Mouse (Mus musculus) kidney, adult 9 months (tissue): Measurements from ENCODE around the gene Sirt7.
A peak's percentile ranks its signal among the peaks of the same experiment; 100 is the strongest.
"Not testable (repeated sequence)": the region's sequence is repeated elsewhere in the genome, so short reads cannot be mapped to it uniquely, and the experiment has no call there.

ENCODE experiments used
- DNase-seq: peaks from one replicate; pipeline ENCODE4 v3.0.0; 2022

Gene Sirt7

DNA sequence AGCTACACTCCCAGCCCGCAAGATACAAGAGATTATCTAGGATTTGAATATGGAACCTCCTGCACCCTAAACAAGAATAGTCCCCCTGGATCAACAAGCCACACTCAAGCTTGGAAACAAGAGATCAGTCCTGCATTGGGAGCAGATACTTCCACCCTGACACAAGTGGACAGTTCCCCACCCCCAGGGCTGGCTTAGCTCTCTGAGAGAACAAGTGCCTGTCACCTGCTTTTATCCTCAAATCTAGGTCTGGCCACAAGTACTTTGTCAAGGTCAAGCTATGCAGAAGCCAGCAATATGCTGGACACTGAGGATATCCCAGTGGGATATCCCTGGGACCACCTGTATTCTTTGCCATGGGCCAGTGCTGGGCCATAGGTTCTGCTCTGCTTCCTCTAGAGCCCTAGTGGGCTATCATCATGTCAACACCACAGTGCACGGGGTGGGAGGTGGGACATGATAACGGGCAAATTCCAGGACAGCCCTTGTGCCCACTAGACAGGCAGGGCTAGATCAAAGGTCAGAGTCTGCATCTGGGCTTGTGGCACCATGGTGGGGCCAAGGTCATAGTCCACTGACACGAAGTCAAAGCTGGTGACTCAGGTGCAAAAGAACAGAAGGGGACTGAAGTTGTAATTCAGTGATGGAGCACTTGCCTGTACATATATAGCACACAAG, 8.3 kb downstream of the Sirt7 start:
- DNase-seq, result peak; percentile 87

DNA sequence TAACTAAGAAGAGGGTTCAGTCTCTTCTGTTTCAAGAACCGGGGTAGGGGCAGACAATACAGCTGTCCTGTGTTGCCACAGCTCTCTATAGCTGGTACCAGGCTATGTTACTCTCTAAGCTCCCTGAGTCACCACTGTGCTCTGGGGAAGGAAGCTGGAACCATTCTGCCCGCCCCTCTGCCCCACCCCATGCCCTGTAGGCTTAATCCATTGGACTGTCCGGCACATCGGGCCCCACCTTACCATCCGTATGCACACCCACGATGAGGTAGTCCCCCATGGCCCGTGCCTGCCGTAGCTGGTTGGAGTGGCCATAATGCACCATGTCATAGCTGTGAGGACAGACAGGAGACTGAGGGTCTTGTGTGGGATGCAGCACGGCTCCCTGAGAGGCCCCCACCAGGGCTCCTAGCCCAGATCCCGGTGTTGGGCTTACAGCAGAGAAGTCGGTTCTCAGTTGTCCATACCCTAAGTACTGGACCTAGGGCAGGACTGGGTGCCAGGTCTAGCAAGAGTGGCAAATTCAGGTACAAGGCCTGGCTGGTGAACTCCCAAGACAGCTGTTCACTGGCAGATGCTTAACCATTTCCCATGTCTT, 9.3 kb downstream of the Sirt7 start:
- no peak for DNase-seq

DNA sequence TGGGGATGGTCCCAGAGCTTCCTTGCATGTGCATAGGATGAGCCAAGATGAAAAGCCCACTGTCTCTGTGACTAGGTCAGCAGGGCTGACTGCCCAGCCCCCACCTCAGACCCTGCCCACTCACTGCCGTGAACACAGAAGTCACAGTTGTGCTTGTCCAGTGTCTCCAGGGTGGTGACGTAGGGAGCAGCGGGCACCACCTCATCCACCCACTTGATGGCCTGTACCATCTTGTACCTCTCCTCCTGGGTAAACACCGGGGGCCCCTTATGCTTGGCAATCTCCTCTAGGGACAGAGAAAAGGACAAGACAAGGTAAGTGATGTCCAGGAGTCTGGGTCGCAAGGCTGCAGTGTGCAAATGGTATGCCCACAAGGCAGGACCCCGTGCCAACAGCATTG, 9.9 kb downstream of the Sirt7 start:
- no peak for DNase-seq

DNA sequence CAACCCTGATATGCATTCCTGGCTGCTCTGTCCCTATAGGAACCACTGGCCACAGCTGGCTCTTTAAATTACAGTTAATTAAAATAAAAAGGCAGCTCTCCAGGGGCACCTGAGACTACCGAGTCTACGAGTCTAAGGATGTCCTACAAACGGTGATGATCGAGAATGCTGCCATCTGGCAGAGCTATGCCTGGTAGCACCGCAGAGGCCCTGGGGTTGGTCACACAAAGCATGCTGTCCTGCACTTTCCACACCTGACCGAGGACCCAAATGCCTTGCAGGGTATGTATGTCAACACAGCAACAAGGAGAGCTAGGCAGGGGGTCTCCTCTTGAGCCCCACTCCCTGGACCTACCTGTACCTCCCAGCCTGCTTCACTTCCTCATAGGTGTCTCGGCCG, 11.1 kb downstream of the Sirt7 start:
- no peak for DNase-seq

DNA sequence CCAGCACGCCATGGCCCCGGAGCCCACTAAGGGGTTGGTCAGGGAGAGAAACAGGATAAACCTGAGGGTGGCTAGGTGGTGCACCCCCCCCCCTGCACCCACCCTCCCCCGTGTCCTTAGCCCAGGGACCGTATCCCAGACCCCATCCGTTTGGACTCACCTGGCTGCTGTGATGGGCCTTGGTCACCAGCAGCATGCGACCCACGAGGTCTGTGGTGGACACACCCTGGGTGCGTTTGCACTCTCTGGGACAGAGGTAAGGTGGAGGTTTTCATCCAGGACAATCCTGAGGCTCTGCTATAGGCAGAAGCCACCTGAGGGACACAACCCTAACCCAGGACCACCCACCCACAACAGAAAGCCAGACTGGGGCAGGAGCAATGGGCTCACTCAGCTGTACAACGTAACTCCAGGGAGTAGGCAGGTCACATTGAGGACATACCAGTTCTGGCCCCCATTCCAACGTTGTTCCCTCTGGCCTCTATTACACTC, 11.5 kb downstream of the Sirt7 start:
- no peak for DNase-seq

DNA sequence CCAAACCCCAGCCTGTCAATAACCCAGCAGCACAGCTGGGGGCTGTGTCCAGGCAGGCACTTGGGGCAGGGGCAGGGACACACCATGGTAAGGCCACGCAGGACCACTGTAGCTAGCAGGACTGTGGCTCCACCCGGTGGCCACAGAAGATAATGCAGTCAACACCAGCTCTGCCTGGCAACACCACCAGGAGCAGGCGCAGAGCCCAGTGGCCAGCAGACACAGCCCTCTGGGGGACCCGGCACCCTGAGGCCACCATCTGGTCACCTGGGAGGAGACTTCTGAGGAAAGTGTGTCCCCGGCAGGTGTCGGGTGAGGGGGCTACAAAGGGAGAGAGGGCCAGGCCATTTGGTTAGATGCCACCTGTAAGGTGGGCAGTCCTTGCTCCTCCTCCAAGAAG, 12.3 kb downstream of the Sirt7 start:
- peak; percentile 82 for DNase-seq

DNA sequence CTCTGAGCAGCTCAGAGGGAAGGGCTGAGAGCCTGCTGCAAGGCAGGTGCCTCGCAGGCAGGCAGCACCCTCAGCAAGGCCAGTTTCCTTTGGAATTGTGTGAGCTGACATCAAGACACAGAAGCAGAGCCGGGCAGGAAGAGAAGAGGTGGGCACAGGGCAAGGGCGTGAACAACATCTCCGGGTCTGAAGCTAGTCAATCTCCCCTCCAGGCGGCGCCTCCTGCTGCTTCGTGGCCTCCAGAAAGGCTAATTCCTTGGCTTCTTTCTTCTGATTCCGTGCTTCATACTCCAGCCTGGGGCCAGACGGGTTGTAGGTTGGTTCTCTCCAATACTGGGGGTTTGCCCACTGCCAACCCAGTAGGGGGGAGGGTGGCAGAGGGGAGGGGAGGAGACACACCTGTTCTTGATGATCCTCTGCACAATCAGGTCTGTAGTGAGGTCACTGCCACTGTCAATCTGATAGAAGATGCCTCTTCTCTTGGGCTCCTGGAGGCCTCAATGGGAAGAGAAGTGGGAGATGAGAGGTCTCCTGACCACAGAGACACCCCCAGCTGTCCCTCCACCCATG, 14.5 kb downstream of the Sirt7 start:
- DNase-seq, result no peak

DNA sequence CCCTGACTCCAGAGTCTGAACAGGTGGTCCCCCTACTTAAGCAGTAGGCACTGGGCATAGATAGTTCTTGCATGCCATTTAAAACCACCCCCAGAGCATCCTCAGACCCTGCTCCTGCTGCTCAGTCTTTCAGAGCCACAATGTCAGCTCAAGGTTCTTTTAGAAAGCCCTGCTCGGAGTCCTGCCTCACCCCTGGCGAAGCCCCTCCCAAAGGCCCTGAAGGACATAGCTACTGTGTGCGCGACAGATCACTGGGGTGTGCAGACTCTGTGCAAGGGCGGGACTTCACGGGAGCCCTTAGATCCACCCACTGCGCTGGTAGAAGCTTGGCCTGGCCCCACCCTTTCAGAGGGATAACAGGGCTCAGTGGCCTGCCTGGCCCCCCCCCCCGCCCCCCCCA, 15.8 kb downstream of the Sirt7 start:
- DNase-seq, result peak; percentile 63

DNA sequence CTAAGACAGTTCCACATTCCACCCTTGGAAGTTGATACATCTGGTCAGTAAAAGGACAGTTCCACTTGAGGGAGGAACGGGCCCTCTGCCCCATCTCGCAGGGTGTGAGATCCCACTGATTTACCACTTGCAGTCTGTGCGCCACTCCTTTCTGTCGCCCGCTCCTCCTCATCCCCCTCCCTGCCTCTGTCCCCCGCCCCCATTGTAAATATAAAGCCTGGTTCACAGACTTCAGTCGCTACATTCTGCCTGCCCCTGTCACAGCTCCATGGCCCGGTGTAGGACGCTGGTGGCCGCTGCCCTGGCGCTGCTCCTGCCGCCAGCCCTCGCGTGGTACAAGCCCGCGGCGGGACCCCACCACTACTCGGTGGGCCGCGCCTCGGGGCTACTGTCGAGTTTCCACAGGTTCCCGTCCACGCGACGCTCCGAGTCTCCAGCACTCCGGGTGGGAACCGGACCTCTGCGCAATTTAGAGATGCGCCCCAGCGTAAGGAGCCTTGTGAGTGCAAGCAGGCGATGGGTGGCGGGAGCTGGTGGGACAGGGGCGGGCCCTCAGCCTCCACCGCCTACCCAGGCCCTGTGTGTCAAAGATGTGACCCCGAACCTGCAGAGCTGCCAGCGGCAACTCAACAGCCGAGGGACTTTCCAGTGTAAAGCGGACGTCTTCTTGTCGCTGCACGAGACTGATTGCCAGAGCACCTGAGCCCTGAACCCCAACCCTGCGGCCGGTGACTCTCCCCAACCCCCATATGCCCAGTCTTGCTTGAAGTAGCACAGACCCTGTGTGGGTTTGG, 16.6 kb downstream of the Sirt7 start, which contains the start of gene Npb:
Gene Npb, plus strand, starts transcription at position 237 of the 794 bp plus-strand sequence.
- DNase-seq, result peak; percentile 22

DNA sequence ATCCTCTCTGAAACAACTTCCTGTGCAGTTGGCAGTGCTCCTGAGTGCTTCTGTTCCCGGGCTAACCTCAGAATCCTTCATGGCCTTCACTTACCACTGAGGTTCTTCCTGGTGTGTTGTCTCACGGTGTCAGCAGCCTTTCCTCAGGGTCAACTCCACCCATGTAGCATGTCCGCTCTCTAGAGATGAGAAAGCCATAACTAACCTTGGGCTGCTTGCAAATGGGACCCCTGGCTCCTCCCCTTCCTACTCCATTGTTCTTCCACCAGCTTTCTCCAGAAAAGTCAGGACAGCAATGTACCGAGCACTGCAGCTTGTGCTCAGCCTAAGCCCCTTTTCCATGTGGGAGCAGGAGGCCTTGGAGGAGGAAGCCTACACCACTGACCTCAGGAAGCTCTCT, 18.3 kb downstream of the Sirt7 start:
- no peak for DNase-seq

DNA sequence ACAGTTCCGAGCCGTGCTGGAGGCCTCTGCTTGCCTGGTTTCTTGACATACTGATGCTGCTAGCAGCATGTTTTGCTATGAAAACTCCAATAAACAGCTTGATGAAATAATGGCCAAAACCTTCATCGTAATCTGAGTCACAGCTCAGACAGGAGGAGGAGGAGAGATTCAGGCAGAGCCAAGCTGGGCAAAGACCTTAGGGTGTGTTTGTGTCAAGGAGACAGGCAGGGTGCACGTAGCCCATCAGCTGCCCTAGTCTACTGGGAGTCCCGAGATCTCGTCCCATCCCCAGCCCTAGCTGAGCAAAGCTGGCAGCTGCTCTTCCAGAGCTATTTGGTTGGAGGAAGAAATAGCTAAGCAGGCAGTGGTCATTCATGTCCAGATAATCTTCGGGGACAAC, 19.4 kb downstream of the Sirt7 start:
- no peak for DNase-seq

DNA sequence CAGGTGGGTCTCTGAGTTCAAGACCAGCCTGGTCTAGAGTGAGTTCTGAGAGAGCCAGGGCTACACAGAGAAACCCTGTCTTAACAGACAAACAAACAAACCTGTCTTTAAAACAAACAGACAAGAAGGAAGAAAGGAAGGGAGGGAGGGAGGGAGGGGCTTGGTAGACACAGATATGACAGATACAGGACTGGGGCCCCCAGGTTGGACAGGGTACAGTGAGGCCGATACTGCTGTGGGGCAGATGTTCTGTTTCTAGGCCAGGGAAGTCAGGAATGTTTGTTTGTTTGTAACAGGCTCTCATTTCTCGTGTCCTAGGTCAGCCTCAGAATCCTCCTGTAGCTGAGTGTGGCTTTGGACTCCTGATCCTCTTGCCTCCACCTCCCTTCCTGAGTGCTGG, 21.5 kb downstream of the Sirt7 start:
- no peak for DNase-seq

DNA sequence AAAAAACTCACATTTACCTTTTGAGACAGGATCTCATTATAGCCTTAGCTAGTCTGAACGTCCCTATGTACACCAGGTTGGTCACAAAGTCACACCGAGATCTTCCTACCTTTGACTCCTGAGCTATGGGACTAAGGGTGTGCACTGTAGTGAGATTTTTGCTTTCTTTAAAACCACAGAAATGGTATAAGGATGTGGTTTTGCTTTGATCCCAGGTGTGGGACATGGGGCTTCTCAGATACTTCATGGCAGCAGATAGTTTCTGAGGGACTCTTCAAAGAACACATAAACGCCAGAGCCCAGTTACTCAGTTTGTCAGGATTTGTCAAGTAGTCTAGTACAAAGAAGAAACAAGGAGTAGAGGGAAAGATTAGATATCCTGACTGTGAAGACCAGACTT, 24.3 kb downstream of the Sirt7 start:
- no peak for DNase-seq

DNA sequence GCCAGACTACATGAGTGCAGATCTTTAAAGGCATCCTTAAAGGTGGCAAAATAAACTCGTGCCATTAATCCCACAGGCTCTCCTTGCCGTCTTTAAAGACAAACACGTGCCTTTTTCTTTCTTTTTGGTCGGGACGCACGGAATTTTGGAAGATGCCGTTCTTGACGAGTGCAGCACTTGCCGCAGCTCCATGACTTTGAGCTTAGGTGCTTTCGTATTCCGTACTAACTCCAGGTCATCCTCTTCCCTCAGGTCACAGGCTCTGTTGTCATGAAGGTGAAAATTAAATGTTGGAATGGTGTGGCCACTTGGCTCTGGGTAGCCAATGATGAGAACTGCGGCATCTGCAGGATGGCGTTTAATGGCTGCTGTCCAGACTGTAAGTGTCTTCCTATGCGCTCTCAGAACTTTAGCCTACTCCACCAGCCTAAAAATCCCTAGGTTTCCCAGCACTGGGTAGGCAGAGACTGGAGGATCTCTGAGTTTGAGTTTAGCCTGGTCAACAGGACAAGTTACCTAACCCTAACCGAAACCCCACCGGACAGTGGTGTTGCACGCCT, 26.0 kb downstream of the Sirt7 start:
- no peak for DNase-seq

DNA sequence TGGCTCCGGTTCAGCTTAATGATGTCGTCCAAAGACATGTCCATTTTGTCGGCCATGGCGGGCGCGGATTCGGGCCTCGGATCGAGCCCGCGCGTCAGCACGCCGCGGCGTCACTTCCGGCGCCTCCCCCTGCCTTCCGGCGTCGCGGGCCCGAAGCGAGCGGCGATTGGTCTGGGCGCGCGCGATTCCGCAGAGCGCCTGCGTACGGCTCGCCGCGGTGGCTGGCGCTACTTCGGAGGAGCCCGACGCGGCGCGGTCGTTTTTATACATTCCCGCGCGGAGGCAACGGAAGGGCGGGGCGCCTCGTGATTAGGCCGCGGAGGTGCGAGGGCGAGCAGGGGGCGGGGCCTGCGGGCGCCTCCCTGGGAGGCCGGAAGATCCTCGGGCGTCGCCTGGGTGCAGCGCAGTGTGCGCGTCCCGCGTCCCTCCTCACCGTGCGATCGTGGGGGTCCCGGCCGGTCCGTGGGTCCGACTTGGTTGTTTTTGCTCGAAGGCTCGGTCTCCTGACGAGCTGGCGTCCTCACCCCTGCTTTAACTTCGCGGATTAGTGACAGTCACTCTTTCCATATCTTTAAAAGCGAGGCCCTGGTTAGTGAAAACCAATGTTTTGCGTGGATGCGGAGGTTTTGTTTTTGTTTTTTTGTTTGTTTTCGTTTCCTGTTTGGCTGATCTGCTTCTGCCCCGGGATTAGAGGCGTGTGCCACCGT, 26.6 kb downstream of the Sirt7 start, which contains the start of the genes Alyref and Anapc11:
Gene Alyref, minus strand, starts transcription at position 83 of the 707 bp plus-strand sequence.
Gene Anapc11, plus strand, starts transcription at position 139 of the 707 bp plus-strand sequence.
- DNase-seq, result peak; percentile 94

DNA sequence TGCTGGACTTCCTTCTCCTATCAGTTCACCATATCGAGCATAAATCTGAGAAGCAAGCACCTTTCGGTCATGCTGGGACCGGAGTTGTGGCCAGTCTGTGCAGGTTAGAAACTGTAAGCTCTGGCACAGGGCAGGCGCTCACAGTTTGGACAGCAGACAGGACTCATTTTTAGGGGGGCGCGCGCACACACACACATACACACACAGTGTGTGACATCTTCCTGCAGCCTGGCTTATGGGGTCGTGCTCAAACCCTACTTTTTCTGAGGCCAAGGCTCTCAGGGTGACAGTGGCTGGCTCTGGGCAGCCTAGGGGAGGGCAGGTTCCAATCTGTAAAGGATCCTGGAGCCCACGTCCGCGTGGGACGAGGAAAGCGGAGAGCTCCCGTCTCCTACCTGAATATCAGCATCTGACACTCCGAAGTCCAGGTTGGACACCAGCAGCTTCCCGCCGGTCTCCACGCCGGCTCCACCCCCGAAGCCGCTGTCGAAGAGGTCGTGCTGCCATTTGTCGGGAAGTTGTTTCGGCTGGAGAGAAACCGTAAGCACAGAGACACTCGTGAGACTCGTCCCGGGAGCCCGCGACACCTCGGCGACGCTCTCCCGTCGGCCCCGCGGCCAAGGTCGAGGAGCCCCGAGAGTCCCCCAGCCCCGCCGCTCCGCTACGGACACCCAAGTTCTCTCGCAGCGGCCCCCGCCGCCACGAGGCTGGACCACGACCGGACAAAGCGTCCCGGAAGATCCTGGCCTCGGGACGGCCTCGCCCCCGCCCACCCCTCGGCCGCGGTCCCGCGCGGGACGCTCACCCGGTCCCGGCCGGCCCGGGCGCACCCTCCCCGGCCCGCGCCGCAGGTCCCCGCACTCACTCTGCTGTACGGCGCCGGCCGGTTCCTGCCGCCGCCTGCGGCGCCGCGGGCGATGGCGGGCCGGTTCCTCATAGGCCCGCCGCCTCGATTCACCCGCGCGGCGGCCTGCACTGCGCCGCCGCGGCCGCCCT, 27.5 kb downstream of the Sirt7 start:
- DNase-seq, result no peak

DNA sequence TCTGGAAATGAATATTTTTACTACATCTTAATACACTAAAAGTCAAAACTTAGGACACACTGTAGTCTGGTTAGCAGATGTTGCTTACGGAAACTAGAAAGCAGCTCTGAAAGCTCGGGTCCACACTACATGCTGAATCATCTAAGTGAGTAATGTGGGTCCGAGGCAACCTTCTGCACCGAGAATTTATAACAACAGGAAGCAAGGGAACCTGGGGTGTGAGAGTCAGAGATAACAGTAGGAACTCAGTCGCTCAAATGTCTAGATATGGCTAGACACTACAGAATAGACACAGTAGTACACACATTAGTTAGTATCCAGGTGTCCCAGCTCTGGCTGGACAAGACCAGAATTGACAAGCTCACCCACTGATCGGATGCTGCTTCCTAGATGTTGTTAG, 36.5 kb downstream of the Sirt7 start:
- DNase-seq, result no peak

DNA sequence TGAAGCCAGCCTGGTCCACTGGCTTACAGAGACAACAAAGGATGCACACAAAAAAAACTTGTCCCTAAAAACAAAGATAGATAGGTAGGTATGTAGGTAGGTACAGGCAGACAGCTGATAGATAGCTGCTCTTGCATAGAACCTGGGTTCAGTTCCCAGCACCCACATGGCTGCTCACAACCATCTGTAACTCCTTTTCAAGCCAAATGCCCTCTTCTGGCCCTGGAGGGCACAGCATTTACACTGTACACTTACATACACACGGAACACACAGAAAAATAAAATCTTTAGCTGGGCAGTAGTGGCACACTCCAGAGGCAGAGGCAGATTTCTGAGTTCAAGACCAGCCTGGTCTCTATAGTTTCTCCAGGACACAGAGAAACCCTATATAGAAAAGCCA, 41.1 kb downstream of the Sirt7 start:
- DNase-seq, result no peak

DNA sequence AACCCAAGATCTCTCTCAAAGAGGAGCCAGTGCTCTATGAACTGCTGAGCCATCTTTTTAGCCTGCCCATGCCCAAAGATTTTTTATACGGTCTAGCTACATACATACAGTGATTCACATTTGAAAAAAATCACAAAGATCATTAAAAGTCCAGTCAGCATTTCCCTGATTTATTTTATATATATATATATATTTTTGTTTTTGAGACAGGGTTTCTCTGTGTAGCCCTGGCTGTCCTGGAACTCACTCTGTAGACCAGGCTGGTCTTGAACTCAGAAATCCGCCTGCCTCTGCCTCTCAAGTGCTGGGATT, 42.1 kb downstream of the Sirt7 start:
- DNase-seq, result not testable (repeated sequence)

DNA sequence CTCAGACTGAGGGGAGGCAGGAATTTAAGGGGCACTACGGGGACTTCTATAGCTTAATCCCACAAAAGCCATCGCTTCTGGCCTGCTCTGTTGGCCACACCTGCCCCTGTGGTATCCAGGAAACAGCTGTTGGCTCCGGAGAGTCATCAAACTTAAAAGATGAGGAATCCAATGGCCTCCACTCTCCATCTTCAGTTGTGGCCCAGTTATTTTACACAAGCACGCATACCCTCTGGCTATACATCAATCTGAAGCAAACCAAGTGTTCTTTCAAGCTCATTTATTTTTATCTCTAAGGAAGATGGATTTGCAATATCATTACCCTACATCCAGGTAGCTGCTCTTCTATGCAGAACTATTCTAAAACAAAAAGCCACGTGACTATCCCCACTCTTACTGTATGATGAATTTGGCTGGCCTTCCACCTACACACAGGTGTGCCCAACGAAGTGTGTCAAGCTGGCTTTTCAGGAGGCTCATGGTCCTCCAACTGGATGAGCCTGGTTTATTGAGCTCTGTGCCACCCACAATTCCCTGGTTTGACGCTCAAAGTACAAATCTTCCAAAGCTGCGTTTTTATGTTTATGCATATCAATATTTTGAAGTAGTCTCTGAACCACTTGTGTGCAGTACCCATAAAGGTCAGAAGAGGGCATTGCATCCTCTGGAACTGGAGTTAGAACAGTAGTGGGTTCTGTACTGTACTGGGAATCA, 42.6 kb downstream of the Sirt7 start:
- DNase-seq, result peak; percentile 71
